Mouse (Mus musculus) neural tube, embryonic 14.5 days (tissue): ENCODE data around the gene March6. TPM values are rescaled to one million over a fixed set of nuclear protein-coding genes. Genes with fewer than 3 reads are reported as not detected.

Source experiments
- ATAC-seq: fragments of 200-750 bp; cut with Nextera tagmentation; 2 replicates; pipeline ENCODE4 v1.8.0; 2017; ENCODE audit warnings: low read depth, mild to moderate bottlenecking, moderate TSS enrichment, moderate library complexity
- H3K27ac ChIP-seq: fragments of 300-500 bp; sonication (generic); 2 replicates; pipeline ENCODE4 v1.5.1; 2014; ENCODE audit warnings: low read depth, mild to moderate bottlenecking, control low read depth, low read length, moderate library complexity, mixed read lengths
- H3K27me3 ChIP-seq: fragments of 300-500 bp; sonication (generic); 2 replicates; pipeline ENCODE4 v1.6.1; 2014; ENCODE audit warnings: low read length; ENCODE audit not compliant: control insufficient read depth, insufficient read depth
- H3K36me3 ChIP-seq: fragments of 300-500 bp; sonication (generic); 2 replicates; pipeline ENCODE4 v1.6.1; 2014; ENCODE audit warnings: low read length, mixed read lengths; ENCODE audit not compliant: control insufficient read depth, insufficient read depth
- H3K4me1 ChIP-seq: fragments of 300-500 bp; sonication (generic); 2 replicates; pipeline ENCODE4 v1.6.1; 2014; ENCODE audit warnings: low read length; ENCODE audit not compliant: control insufficient read depth, insufficient read depth
- H3K4me2 ChIP-seq: fragments of 300-500 bp; sonication (generic); 2 replicates; pipeline ENCODE4 v1.6.1; 2014; ENCODE audit warnings: mild to moderate bottlenecking, low read depth, low read length, control low read depth
- H3K4me3 ChIP-seq: fragments of 300-500 bp; sonication (generic); 2 replicates; pipeline ENCODE4 v1.5.1; 2014; ENCODE audit warnings: low read depth, low read length, control low read depth, mixed read lengths
- H3K9ac ChIP-seq: fragments of 300-500 bp; sonication (generic); replicated peaks from 2 replicates; pipeline ENCODE4 v1.6.1; 2014; ENCODE audit warnings: low read depth, mild to moderate bottlenecking, control low read depth, low read length, mixed read lengths
- H3K9me3 ChIP-seq: fragments of 300-500 bp; sonication (generic); 2 replicates; pipeline ENCODE4 v1.6.1; 2016; ENCODE audit warnings: low read length; ENCODE audit not compliant: control insufficient read depth
- WGBS: fragments of 180-500 bp; shearing (Covaris S2); extraction: QIAGEN DNeasy Blood & Tissue Kit; methylation state at CpG from one replicate; pipeline ENCODE4 v1.1.7; 2014; 5-methylcytosine and 5-hydroxymethylcytosine counted together
- polyA plus RNA-seq: library from polyadenylated mRNA; unstranded; fragments of >200 nt; fragmentation: Nextera tagmentation; extraction: Ambion mirVana; gene quantifications from 2 replicates; pipeline ENCODE4 v1.2.1, GENCODE M21; 2014

The March6 gene
- polyA plus RNA-seq, 1 experiment from 2014 or later, result 98.4 TPM

DNA sequence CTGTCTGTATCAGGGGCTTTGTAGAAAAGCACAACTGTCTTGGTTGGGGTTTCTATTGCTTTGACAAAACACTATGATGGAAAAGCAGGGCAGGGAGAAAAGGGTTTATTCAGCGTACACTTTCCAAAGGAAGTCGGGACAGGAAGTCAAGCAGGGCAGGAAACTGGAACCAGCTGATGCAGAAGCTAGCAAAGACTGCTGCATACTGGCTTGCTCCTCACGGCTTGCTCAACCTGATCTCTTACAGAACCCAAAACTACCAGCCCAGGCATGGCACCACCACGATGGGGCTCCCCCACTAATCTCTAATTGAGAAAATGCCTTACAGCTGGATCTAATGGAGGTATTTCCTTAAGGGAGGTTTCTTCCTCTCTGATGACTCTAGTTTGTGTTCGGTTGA, 16.6 kb upstream of the March6 start:
- no peaks in the 10 kb centered on the region for H3K27me3 ChIP-seq
- H3K27ac ChIP-seq, result no peak overlapping the region
- no peak overlapping the region for H3K9ac ChIP-seq
- 0 out of 2 replicates have a peak, but pooled peaks cover 2% of the 10 kb centered on the region for H3K4me1 ChIP-seq
- H3K4me2 ChIP-seq, result no peak overlapping the region
- no peaks in the 10 kb centered on the region for H3K36me3 ChIP-seq
- no peak for ATAC-seq
- no peak overlapping the region for H3K4me3 ChIP-seq
- H3K9me3 ChIP-seq, result no peaks in the 10 kb centered on the region
- 77% methylated on average over 5 of the region's 5 CpGs for WGBS

DNA sequence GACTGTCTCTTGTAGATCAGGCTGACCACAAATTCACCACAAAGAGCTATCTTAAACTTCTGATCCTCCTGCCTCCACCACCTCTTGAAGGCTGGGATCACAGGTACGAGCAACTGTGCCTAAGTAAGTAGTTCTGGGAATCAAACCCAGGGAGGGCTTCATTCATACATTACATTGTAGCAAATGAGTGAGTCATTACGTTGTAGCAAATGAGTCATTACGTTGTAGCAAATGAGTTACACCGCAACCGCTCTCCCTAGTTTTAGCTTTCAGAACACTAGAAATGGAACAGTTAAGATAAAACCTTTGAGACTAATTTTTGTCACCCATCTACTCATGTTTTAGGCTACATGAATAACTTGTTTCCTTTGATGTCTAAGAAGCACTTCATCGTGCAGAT, 15.4 kb upstream of the March6 start:
- 89% methylated on average over 6 of the region's 6 CpGs for WGBS
- no peak overlapping the region for H3K4me2 ChIP-seq
- no peak for ATAC-seq
- H3K4me1 ChIP-seq, result peaks cover 6% of the 10 kb centered on the region; the same call in 1 of the 2 replicates
- no peak overlapping the region for H3K9ac ChIP-seq
- H3K9me3 ChIP-seq, result no peaks in the 10 kb centered on the region
- no peak overlapping the region for H3K27ac ChIP-seq
- H3K4me3 ChIP-seq, result no peak overlapping the region
- no peaks in the 10 kb centered on the region for H3K36me3 ChIP-seq
- H3K27me3 ChIP-seq, result no peaks in the 10 kb centered on the region

DNA sequence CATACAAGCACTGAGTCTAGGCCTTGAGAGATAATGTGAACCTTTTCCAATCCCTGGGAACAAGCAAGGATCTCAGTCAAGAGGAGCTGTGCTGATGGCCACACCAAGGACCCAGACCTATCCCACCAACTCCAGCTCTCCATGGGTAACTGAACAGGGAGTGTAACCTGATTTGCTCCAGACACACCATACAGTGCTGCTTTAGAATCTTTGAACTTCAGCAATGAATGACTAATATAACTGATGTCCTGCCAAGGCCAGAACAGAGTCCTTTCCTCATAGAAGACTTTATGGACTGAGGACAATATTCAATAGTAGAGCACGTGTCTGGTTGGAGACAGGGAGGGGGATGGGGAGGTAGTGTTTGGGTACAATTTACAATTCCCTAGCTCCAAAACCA, 14.2 kb upstream of the March6 start:
- peaks cover 6% of the 10 kb centered on the region; the same call in 1 of the 2 replicates for H3K4me1 ChIP-seq
- ATAC-seq, result no peak
- 78% methylated on average over 1 of the region's 1 CpGs for WGBS
- no peaks in the 10 kb centered on the region for H3K27me3 ChIP-seq
- no peak overlapping the region for H3K4me3 ChIP-seq
- H3K9me3 ChIP-seq, result no peaks in the 10 kb centered on the region
- no peak overlapping the region for H3K27ac ChIP-seq
- no peaks in the 10 kb centered on the region for H3K36me3 ChIP-seq
- no peak overlapping the region for H3K9ac ChIP-seq
- no peak overlapping the region for H3K4me2 ChIP-seq

DNA sequence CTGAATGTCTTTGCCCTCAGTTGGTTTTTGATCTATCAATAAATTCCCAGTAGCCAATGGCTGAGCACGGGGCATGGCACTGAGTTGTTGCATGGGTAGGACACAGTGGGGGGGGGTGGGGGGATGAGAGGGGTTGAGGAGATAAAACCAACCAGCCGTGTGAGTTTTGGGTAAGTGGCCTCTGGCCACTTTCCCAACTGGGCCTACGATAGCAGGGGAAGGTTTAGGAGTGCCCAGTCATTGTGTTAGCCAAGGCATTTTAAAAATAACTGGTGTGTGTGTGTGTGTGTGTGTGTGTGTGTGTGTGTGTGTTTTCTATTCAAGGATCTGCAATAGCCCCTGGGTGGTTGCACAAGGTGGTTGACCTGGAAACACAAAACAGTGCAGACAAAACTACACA, 12.4 kb upstream of the March6 start:
- no peak overlapping the region for H3K9ac ChIP-seq
- no peaks in the 10 kb centered on the region for H3K9me3 ChIP-seq
- H3K4me3 ChIP-seq, result no peak overlapping the region
- H3K27ac ChIP-seq, result no peak overlapping the region
- peaks cover 6% of the 10 kb centered on the region; the same call in 1 of the 2 replicates for H3K4me1 ChIP-seq
- ATAC-seq, result no peak
- no peaks in the 10 kb centered on the region for H3K36me3 ChIP-seq
- no peaks in the 10 kb centered on the region for H3K27me3 ChIP-seq
- WGBS, result 9% methylated on average over 3 of the region's 3 CpGs
- H3K4me2 ChIP-seq, result no peak overlapping the region

DNA sequence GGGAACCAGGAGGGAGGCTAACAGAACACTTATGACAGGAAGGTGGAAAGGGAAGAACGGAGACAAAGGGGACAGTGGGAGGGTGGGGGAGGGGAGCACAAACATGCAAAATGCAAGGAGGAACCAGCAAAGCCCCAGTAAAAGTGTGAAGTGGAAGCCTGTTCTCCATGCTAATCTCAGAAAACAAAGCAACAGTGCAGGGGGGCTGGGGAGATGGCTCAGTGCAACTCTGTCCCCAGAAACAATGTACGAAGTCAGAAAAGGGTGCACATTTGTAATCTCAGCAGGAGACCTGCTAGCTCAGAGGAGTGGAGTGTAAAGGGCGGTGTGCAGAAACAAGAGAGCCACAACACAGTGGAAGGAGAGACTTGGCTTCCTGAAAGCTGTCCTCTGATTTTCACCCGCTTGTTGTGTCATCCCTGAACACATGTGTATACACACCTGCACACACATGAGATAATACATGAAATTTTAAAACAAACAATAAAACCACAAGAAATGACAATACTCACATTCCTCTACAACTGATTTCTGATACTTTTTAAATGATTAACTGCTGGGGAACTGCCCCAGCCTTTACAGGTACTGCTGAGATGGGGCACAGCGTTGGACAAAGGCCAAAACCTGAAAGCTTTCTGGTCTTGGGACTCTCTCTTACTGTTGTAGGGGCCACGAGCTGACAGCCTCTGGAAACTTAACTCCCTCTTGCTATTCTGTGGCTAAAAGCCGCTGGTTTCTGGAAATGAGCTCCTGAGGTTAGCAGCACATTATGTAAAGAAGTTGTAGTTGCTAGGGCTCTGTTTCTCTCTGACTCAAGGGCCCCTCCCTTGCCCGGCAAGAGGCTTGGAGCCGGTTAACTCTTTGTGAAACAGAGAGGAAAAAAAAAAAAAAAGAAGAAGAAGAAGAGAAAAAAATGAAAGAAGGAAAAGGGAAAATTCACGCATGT, 11.4 kb upstream of the March6 start:
- Histone ChIP-seq H3K27me3 (no peaks in the 10 kb centered on the region), H3K36me3 (no peaks in the 10 kb centered on the region), H3K4me3 (no peak overlapping the region), H3K9ac (no peak overlapping the region), H3K4me1 (peaks cover 6% of the 10 kb centered on the region; the same call in 1 of the 2 replicates), H3K9me3 (no peaks in the 10 kb centered on the region), H3K4me2 (no peak overlapping the region), H3K27ac (no peak overlapping the region)
- ATAC-seq, result peak; percentile 31; the same call in 1 of the 2 replicates
- 8% methylated on average over 10 of the region's 10 CpGs for WGBS

DNA sequence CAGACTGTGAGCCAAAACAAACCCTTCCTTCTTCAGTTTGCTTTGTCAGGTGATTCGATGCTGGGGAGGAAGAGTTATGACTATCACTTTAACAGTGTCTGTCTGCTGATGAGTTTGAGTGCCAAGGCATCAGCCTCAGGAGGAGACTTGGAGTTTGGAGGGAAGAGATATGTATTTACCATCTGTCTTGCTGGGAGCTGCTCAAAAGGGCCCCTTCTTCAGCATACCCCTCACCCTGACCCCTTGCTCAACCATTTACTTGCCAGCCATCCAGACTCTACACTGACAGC, 9.6 kb upstream of the March6 start:
- Histone ChIP-seq H3K27me3 (no peaks in the 10 kb centered on the region), H3K9me3 (no peaks in the 10 kb centered on the region), H3K27ac (no peak overlapping the region), H3K4me3 (no peak overlapping the region), H3K36me3 (no peaks in the 10 kb centered on the region), H3K4me1 (peaks cover 18% of the 10 kb centered on the region; the same call in 1 of the 2 replicates), H3K4me2 (no peak overlapping the region), H3K9ac (no peak overlapping the region)
- ATAC-seq, result no peak
- WGBS, result 48% methylated on average over 1 of the region's 1 CpGs

DNA sequence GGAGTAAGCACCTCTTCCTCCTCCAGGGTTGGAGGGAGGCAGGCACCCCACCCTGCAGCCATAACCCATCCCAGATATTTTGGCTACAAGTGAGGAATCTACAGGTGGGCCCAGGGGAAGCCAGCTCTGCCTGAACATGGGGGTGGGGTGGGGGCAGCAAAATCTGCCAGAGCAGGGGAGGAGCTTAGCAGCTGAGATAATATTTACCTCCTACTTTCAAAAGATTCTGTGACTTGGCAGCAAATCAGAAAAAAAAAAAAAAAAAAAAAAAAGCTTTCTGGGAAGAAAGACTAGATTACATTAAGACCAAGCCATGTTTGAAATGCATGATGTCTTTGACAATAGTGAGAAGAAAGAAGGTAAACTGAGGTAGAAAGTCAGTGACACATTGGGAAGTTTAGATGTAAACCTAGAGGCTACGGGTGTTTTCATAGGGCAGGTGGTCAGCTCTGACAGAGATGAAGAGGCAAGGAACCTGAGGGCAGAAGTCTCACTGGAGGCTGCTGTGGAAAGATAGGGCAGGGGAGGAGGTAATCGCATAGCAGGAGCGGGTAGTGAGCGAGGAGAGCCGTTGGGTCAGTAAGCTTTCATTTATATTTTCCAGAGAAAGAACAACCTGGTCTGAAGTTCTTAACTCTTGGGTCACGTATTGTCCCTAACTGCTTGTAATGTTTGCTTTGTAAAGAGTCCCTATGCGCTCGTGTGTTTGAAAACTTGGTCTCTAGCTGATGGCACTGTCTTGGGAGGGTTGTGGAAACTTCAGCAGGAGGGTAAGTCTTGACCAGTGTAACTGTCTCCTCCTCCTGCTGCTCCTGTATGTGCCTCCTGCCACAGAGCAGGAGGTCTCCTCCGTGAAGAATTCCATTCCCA, 9.0 kb upstream of the March6 start:
- ATAC-seq, result no peak
- no peak overlapping the region for H3K9ac ChIP-seq
- WGBS, result 75% methylated on average over 9 of the region's 9 CpGs
- no peaks in the 10 kb centered on the region for H3K9me3 ChIP-seq
- H3K27ac ChIP-seq, result no peak overlapping the region
- H3K4me2 ChIP-seq, result no peak overlapping the region
- no peaks in the 10 kb centered on the region for H3K27me3 ChIP-seq
- peaks cover 20% of the 10 kb centered on the region; the same call in 1 of the 2 replicates for H3K4me1 ChIP-seq
- no peaks in the 10 kb centered on the region for H3K36me3 ChIP-seq
- no peak overlapping the region for H3K4me3 ChIP-seq

DNA sequence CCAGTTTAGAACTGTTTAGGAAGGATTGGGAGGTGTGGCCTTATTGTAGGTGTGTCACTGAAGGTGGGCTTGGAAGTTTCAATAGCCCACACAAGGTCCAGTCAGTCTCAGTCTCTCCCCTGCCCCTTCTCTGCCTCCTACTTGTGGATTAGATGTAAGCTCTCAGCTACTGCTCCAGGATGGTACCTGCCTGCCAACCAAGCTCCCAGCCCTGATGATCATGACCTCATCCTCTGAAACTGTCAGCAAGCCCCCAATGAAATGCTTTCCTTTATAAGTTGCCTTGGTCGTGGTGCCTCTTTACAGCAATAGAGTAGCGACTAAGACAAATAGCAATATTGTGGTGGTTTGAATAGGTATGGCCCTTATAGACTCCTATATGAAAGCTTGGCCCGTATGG, 7.5 kb upstream of the March6 start:
- H3K9me3 ChIP-seq, result no peaks in the 10 kb centered on the region
- no peak overlapping the region for H3K27ac ChIP-seq
- H3K4me1 ChIP-seq, result peaks cover 20% of the 10 kb centered on the region; the same call in 1 of the 2 replicates
- H3K36me3 ChIP-seq, result no peaks in the 10 kb centered on the region
- 83% methylated on average over 3 of the region's 3 CpGs for WGBS
- H3K4me2 ChIP-seq, result no peak overlapping the region
- no peak overlapping the region for H3K4me3 ChIP-seq
- H3K27me3 ChIP-seq, result no peaks in the 10 kb centered on the region
- no peak for ATAC-seq
- no peak overlapping the region for H3K9ac ChIP-seq

DNA sequence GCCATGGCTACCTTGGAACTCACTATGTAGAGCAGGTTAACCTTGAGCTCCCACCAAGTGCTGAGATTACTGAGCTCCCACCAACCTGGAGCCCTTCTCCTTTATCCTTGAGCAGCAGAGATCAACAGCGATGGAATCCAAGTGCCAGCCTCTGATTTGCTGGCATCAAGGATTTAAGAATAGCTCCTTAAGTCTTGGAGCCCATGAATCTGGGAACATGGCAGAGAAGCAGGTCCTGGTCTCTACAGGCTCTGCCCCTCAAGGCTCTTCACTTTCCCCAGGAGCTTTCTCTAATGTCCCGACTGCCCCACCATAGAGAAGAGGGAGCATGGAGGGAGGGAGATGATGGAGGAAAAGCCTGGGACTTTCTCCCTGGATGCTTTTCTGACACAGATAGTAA, 6.9 kb upstream of the March6 start:
- H3K9me3 ChIP-seq, result no peaks in the 10 kb centered on the region
- H3K27ac ChIP-seq, result no peak overlapping the region
- H3K9ac ChIP-seq, result no peak overlapping the region
- peaks cover 20% of the 10 kb centered on the region; the same call in 1 of the 2 replicates for H3K4me1 ChIP-seq
- no peak for ATAC-seq
- H3K36me3 ChIP-seq, result no peaks in the 10 kb centered on the region
- no peaks in the 10 kb centered on the region for H3K27me3 ChIP-seq
- H3K4me3 ChIP-seq, result no peak overlapping the region
- 97% methylated on average over 2 of the region's 2 CpGs for WGBS
- H3K4me2 ChIP-seq, result no peak overlapping the region
